Mouse (Mus musculus) midbrain, embryonic 10.5 days (tissue): ENCODE measurements around the gene Hscb. TPM values are rescaled to one million over a fixed set of nuclear protein-coding genes. Genes with fewer than 3 reads are reported as not detected.

Source experiments
- DNase-seq: peaks from one replicate; pipeline ENCODE4 v3.0.0-alpha.2; 2017; ENCODE audit warnings: low spot score
- H3K27ac ChIP-seq: fragments of 300-500 bp; sonication (generic); replicated peaks from 2 replicates; pipeline ENCODE4 v1.5.1; 2016; ENCODE audit warnings: mild to moderate bottlenecking
- H3K27me3 ChIP-seq: fragments of 300-500 bp; sonication (generic); 2 replicates; pipeline ENCODE4 v1.6.1; 2016; ENCODE audit warnings: low read depth, mild to moderate bottlenecking; ENCODE audit not compliant: poor library complexity, severe bottlenecking
- H3K36me3 ChIP-seq: fragments of 300-500 bp; sonication (generic); 2 replicates; pipeline ENCODE4 v1.6.1; 2016; ENCODE audit warnings: mild to moderate bottlenecking, moderate library complexity
- H3K4me1 ChIP-seq: fragments of 300-500 bp; sonication (generic); 2 replicates; pipeline ENCODE4 v1.6.1; 2016
- H3K4me3 ChIP-seq: fragments of 300-500 bp; sonication (generic); 2 replicates; pipeline ENCODE4 v1.5.1; 2016; ENCODE audit warnings: mild to moderate bottlenecking, moderate library complexity
- H3K9me3 ChIP-seq: fragments of 300-500 bp; sonication (generic); replicated peaks from 2 replicates; pipeline ENCODE4 v1.6.1; 2016; ENCODE audit warnings: mild to moderate bottlenecking
- WGBS: fragments of 180-500 bp; shearing (Covaris S2); methylation state at CpG from one replicate; pipeline ENCODE4 v1.1.7; 2016; 5-methylcytosine and 5-hydroxymethylcytosine counted together
- polyA plus RNA-seq: library from polyadenylated mRNA; unstranded; fragments of >200 nt; fragmentation: Nextera tagmentation; extraction: Ambion mirVana; gene quantifications from 2 replicates; pipeline ENCODE4 v1.2.1, GENCODE M21; 2016

Gene Hscb
- polyA plus RNA-seq, 1 experiment from 2014 or later = 26.9 TPM

DNA sequence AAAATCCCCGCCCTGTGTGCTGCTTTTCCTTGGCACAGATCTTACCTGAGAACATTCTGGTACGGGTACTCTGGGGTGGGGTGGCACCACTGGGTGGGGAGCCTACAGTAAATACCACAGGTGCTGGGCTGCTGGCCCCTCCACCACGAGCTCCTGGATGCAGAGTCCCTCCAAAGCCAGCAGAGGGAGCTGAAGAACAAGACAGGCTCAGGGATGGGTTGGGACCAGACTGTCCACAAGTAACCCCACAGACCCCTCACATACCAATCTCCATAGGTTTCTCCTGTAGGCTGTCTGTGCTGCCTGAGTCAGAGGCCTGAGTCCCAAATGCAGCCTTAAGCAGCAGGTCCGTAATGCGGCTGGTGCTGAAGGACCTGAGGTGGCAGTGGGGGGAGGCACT, 50.9 kb downstream of the Hscb start:
- Histone ChIP-seq H3K27me3 (no peaks in the 10 kb centered on the region), H3K4me3 (no peak overlapping the region), H3K4me1 (no peaks in the 10 kb centered on the region), H3K9me3 (no peaks in the 10 kb centered on the region), H3K36me3 (peaks cover 92% of the 10 kb centered on the region), H3K27ac (no peak overlapping the region)
- peak; percentile 39 for DNase-seq
- 68% methylated on average over 5 of the region's 5 CpGs for WGBS

DNA sequence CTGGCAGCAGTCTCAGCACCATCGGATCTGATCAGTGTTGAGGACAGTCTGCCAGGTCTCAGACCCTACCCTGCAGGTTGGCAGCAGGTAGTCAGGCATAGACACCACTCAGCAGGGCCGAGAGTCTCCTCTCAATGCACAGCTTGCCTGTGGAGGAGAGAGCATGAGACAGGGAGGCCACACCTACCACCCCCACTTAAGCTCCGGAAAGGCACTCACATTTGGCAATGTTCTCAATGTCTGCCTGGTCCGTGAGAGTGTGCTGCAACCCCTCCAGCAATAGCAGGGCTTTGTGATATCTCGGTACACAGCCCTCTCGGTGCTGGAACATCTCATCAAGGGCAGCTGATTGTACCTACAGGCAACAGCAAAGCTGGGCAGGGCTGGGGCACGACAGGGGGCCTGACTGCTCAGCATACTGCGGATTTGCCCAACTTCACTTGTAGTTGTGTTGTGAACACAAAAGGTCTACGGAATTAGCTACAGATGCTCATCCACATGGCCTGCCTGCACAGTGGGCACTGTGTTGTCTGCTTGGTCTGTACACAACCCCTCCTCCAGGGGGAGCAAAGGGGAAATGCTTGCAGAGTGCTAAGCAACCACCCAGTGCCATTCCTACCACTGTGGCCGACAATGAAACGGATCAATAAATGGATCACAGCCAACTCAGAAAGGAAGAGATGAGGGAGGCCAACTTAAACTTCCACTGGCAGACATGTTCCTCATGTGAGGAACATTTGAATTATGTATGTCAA, 53.3 kb downstream of the Hscb start:
- no peak overlapping the region for H3K27ac ChIP-seq
- peaks cover 68% of the 10 kb centered on the region for H3K36me3 ChIP-seq
- WGBS = 88% methylated on average over 11 of the region's 11 CpGs
- no peak overlapping the region for H3K4me3 ChIP-seq
- no peaks in the 10 kb centered on the region for H3K27me3 ChIP-seq
- H3K9me3 ChIP-seq = no peaks in the 10 kb centered on the region
- DNase-seq = no peak
- H3K4me1 ChIP-seq = peaks cover 2% of the 10 kb centered on the region; the same call in 1 of the 2 replicates

DNA sequence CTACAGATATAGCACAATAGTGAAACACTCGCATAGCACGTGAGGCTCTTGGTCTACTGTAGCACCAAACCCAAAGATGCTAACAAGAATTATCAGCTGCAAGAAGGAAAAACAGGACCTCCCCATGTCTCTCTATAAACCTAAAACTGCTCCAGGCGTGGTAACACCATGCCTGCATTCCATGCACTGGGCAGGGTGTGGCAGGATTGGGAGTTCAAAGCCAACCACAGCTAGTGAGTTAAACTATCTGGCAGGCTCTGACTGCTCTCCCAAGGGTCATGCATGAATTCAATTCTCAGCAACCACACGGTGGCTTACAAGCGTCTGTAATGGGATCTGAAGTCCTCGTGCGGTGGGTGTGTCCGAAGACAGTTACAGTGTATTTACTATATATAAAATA, 56.4 kb downstream of the Hscb start:
- WGBS = 90% methylated on average over 8 of the region's 8 CpGs
- DNase-seq = no peak
- H3K27me3 ChIP-seq = no peaks in the 10 kb centered on the region
- peaks cover 31% of the 10 kb centered on the region for H3K4me1 ChIP-seq
- no peaks in the 10 kb centered on the region for H3K9me3 ChIP-seq
- H3K27ac ChIP-seq = no peak overlapping the region
- no peak overlapping the region for H3K4me3 ChIP-seq
- peaks cover 41% of the 10 kb centered on the region for H3K36me3 ChIP-seq

DNA sequence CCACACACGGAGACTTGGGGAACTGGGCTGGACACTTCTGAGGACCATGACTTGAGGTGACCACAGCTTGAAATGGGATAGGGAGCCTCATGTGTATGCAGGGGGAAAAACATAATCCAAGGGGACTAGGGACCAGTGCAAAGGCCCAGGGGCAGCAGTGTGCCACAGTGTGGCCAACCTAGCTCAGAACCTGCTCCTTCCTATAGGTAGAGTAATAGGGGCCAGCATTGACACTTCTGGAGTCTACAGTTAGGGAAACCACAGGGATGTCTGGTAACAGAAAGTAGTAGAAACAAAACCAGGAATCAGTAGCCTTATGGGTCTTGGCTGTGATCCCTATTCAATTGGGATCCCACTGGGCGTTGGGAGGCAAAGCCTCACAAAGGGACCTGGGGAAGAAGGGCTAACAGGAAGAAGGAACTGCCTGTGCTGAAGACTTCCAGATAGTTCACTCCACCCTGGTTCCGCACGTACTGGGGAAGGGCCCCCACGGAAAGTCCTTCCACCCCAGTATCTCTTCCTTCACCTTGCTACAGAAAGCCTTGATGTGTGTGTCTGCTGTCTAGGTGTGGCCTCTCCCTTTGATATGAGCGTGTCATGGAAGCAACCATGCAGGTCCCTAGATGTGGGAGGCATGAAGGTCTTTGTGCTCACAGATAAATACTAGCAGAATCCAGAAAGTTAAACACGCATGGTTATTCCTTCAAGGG, 57.9 kb downstream of the Hscb start:
- no peaks in the 10 kb centered on the region for H3K9me3 ChIP-seq
- peaks cover 31% of the 10 kb centered on the region for H3K4me1 ChIP-seq
- no peaks in the 10 kb centered on the region for H3K27me3 ChIP-seq
- 87% methylated on average over 7 of the region's 7 CpGs for WGBS
- no peak overlapping the region for H3K4me3 ChIP-seq
- H3K36me3 ChIP-seq = peaks cover 41% of the 10 kb centered on the region
- 0 out of 2 replicates have a peak overlapping the region, but pooled peaks have one; percentile 9 for H3K27ac ChIP-seq
- DNase-seq = no peak

DNA sequence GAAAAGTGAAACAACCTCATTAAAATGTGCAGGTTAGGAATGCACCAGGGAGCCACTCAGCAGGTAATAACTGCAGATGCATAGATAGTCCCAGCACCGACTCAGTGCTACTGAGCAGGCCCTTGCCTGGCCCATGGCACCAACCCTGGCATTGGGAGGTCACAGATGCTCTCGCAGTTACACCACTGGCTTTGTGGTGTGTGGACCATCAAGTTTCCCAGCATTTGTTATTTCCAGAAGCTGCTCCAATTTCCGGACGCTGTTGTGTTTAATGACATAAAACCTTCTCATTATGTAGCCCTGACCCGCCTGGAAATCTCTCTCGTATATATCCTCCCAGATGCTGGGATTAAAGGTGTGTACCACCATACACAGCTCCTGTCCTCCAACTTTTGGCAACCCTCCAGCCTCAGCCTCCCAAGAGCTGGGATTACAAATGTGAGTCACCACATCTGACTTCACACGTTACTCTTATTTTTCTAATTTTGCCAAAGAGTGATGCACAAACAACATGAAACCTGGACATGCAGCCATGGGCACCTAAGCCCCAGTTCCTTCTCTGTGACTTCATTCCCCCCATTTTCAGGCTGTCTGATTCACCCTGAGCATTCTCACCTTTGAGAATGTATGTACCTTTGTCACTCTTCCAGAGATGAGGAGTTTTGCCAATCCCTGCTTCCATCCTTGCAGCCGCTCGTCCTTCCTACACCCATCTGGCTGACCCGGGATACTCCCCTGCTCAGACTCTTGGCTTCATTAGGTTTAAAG, 58.6 kb downstream of the Hscb start:
- 66% methylated on average over 10 of the region's 10 CpGs for WGBS
- Histone ChIP-seq H3K4me1 (peaks cover 31% of the 10 kb centered on the region), H3K27ac (peak overlapping the region; percentile 88), H3K4me3 (peak overlapping the region; percentile 80), H3K36me3 (peaks cover 41% of the 10 kb centered on the region), H3K9me3 (no peaks in the 10 kb centered on the region), H3K27me3 (no peaks in the 10 kb centered on the region)
- no peak for DNase-seq

DNA sequence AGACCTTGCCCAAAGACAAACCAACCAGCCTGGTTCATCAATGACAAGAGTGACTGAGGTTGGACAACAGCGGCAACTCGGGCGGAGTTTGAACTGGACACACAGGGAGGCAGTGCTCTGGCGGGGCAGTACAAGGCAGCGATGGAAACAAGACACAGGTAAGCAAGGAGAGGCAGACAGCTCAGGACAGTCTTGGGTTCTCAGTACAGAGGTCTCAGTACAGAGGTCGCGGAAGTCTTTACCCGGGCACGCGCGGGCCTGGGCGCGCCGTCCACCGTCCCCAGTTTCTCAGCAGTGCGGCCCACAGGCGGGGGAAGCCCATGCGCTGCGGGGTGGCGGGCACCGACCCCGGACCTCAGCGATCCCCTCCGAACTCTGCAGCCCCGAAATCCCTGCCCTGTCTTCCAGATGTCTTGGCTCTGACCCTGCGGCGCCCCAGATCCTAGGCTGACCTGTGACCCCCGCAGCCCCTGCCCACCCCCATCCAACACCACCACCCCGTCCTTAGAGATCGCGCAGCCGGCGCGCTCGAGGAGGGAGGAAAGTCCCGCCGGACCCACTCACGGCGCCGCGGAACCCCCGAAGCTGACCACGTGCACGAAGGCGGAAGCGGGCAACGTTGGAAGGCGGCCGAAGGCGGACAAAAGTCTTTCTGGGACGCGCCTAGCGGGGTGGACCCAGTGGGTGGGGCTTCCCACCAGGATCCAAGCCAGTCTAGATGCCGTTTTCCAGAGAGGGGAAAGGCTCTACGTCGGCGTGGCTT, 59.4 kb downstream of the Hscb start, which contains the start of gene Pus1:
TSS of gene Pus1 (minus strand) at position 662 of the 763 bp plus-strand sequence.
- H3K4me1 ChIP-seq = peaks cover 31% of the 10 kb centered on the region
- H3K27me3 ChIP-seq = no peaks in the 10 kb centered on the region

DNA sequence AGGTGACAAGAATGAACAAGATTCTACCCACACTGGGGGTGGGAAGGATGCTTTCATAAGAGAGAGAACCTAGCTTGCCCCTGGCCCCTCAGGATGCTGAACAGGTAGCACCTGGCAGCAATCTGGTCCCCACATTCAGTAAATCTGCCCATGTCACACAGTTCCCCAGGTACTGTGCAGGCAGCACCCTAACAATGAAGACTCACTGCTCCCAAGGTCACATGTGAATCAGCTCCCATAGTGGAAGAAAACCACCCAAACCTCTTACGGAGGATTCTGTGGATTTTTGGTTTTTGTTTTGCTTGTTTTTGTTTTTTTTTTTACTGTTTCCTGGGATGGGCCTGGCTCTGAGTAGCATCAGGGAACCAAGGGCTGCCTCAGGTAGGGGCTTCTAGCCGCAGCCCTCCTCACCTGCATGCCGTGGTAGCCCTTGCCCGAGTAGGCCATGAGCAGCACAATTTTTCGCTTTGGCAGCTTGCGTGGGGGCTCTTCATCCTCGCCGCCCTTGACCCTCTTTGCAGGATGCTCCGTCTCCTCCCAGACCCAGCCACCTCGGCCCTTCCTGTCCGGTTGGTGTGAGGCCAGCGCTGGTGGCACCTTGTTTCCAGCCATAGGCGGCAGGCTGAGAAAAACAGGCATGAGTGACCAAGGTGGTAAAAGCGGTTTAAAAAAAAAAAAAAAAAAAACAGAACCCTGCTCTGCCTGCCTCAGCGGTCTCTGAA, 60.1 kb downstream of the Hscb start:
- Histone ChIP-seq H3K36me3 (peaks cover 45% of the 10 kb centered on the region), H3K27ac (no peak overlapping the region; the same call in 1 of the 2 replicates), H3K9me3 (no peaks in the 10 kb centered on the region), H3K4me1 (peaks cover 31% of the 10 kb centered on the region), H3K4me3 (peak overlapping the region; percentile 80), H3K27me3 (no peaks in the 10 kb centered on the region)
- WGBS = 27% methylated on average over 15 of the region's 15 CpGs
- DNase-seq = no peak

More for the DNA sequence above, 59.4 kb downstream of the Hscb start, which contains the start of gene Pus1:
- peak; percentile 86 for DNase-seq
- Histone ChIP-seq H3K27ac (peak within 1 kb of the TSS; percentile 88), H3K36me3 (peaks cover 43% of the 10 kb centered on the region), H3K9me3 (no peaks in the 10 kb centered on the region), H3K4me3 (peak within 1 kb of the TSS; percentile 80)
- WGBS = under 1% methylated on average over 57 of the region's 57 CpGs

Other genes starting within 250 kb of the Hscb start
- gene Noc4l, start 186.4 kb downstream of the Hscb start, polyA plus RNA-seq = 77.7 and 91.9 TPM in 2 replicates
- 31.0 and 33.1 TPM in 2 replicates for gene Ddx51, start 186.3 kb downstream of the Hscb start, polyA plus RNA-seq
- 57.5 and 65.6 TPM in 2 replicates for gene Ep400, start 69.1 kb downstream of the Hscb start, polyA plus RNA-seq
- 35.6 and 41.3 TPM in 2 replicates for gene Pus1, start 59.1 kb downstream of the Hscb start, polyA plus RNA-seq
- gene Ulk1, start 29.7 kb downstream of the Hscb start, polyA plus RNA-seq = 18.4 and 23.6 TPM in 2 replicates
- 39.5 and 44.3 TPM in 2 replicates for gene Chek2, start 202 bp upstream of the Hscb start, polyA plus RNA-seq
- gene Ttc28, start 40.0 kb upstream of the Hscb start, polyA plus RNA-seq = 9.4 and 14.9 TPM in 2 replicates